ENCODE assay signal across 15 mouse cellular contexts in the genomic region with DNA sequence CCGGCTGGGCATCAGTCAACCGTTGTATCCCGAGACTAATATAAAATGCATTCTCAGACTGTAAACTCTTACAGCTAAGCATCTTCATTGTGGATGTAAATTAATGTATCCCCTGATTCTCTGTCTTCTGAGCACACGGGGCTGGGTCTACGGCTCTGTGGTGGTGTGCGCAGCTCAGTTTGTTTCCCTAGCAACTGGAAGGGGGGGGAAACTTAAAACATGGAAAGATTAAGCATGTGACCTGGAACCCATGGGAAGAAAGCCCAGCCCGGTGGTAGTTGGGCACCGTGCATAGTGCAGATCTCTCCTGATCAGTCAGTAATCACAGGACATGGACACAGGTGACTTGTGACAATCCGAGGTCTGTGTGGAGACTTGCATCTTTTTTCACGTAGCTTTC.
DNase-seq lines count a peak whose midpoint lies in the region; ATAC-seq and TF ChIP-seq lines count a peak whose summit lies in the region.
"Had no signal": no experiment of that assay in that cellular context is flagged by ENCODE, and none has a peak within 500 bp of the region (broad histone marks: within the 10 kb centered on the region; RNA-seq: fewer than 3 reads in every experiment).

No protein-coding gene starts in this region.

- no peak overlapping the region for H3K4me2 ChIP-seq in forebrain, embryonic 11.5 days (ENCODE audit: low read depth, low read length, severe bottlenecking)
- H3K4me2 ChIP-seq in forebrain, embryonic 16.5 days (ENCODE audit: low read length) = no peak overlapping the region
- H3K4me2 ChIP-seq in hindbrain, postnatal 0 days (ENCODE audit: low read depth, low read length) = peak overlapping the region; percentile 34
- H3K4me2 ChIP-seq in neural tube, embryonic 14.5 days (ENCODE audit: low read depth, low read length) = no peak overlapping the region; the same call in 1 of the 2 replicates
- H3K4me2 ChIP-seq: heart, embryonic 15.5 days had no signal

- no peak overlapping the region for H3K4me3 ChIP-seq in forebrain, embryonic 11.5 days (ENCODE audit: low read depth, low read length)
- no peak overlapping the region for H3K4me3 ChIP-seq in forebrain, embryonic 10.5 days
- H3K4me3 ChIP-seq in forebrain, embryonic 16.5 days (replicated peaks; ENCODE audit: low read length) = no peak overlapping the region
- H3K4me3 ChIP-seq in hindbrain, postnatal 0 days (ENCODE audit: low read length) = no peak overlapping the region
- H3K4me3 ChIP-seq in neural tube, embryonic 14.5 days (ENCODE audit: low read depth, low read length) = no peak overlapping the region
- H3K4me3 ChIP-seq: heart, embryonic 15.5 days had no signal

- no peak for DNase-seq in forebrain, embryonic 11.5 days (ENCODE audit: low spot score)
- no peak for DNase-seq in forebrain, embryonic 10.5 days (ENCODE audit: extremely low spot score, low spot score)
- DNase-seq in hindbrain, postnatal 0 days (ENCODE audit: low spot score) = peak; percentile 58
- DNase-seq in thymus, postnatal 36 days = no peak
- no peak for DNase-seq in adrenal gland, postnatal 36 days
- no peak for DNase-seq in kidney, postnatal 4 days
- DNase-seq: adrenal gland, postnatal 10 days; kidney, adult 2 months; liver, postnatal 0 days; lung, postnatal 36 days; thymus, adult 2 months had no signal

- H3K9me3 ChIP-seq in forebrain, embryonic 11.5 days (ENCODE audit: control insufficient read depth, low read length) = no peaks in the 10 kb centered on the region
- H3K9me3 ChIP-seq in forebrain, embryonic 10.5 days = no peaks in the 10 kb centered on the region
- H3K9me3 ChIP-seq in forebrain, embryonic 16.5 days (ENCODE audit: control insufficient read depth, low read length) = no peaks in the 10 kb centered on the region
- H3K9me3 ChIP-seq in hindbrain, postnatal 0 days (ENCODE audit: low read length) = no peaks in the 10 kb centered on the region
- no peaks in the 10 kb centered on the region for H3K9me3 ChIP-seq in neural tube, embryonic 14.5 days (ENCODE audit: control insufficient read depth, low read length)
- H3K9me3 ChIP-seq: heart, embryonic 15.5 days had no signal

- ATAC-seq in forebrain, embryonic 11.5 days (replicated peaks; ENCODE audit: low FRiP score) = 0 out of 2 replicates have a peak, but pooled peaks have one; percentile 11
- peak; percentile 61 for ATAC-seq in forebrain, embryonic 16.5 days
- ATAC-seq in hindbrain, postnatal 0 days = peak; percentile 65
- peak; percentile 65 for ATAC-seq in neural tube, embryonic 14.5 days (ENCODE audit: low read depth)
- ATAC-seq: liver, postnatal 0 days had no signal

- H3K4me1 ChIP-seq in forebrain, embryonic 11.5 days (replicated peaks; ENCODE audit: control insufficient read depth, insufficient read depth, low read length) = peaks cover 10% of the 10 kb centered on the region
- H3K4me1 ChIP-seq in forebrain, embryonic 10.5 days = peaks cover 44% of the 10 kb centered on the region
- H3K4me1 ChIP-seq in forebrain, embryonic 16.5 days (replicated peaks; ENCODE audit: control insufficient read depth, insufficient read depth, low read length) = peaks cover 29% of the 10 kb centered on the region
- peaks cover 13% of the 10 kb centered on the region; the same call in 1 of the 2 replicates for H3K4me1 ChIP-seq in hindbrain, postnatal 0 days (ENCODE audit: insufficient read depth, low read length)
- H3K4me1 ChIP-seq in neural tube, embryonic 14.5 days (ENCODE audit: control insufficient read depth, insufficient read depth, low read length) = peaks cover 17% of the 10 kb centered on the region

- no peak overlapping the region for H3K27ac ChIP-seq in forebrain, embryonic 11.5 days (ENCODE audit: low read depth, low read length)
- no peak overlapping the region for H3K27ac ChIP-seq in forebrain, embryonic 10.5 days
- no peak overlapping the region for H3K27ac ChIP-seq in forebrain, embryonic 16.5 days (ENCODE audit: low read length)
- no peak overlapping the region for H3K27ac ChIP-seq in hindbrain, postnatal 0 days
- no peak overlapping the region for H3K27ac ChIP-seq in neural tube, embryonic 14.5 days (ENCODE audit: low read depth, low read length)
- H3K27ac ChIP-seq: heart, embryonic 15.5 days had no signal

- TF ChIP-seq CTCF in hindbrain, postnatal 0 days (IDR thresholded peaks at IDR 0.05; ENCODE audit: low read depth) = no peak

- no peaks in the 10 kb centered on the region for H3K27me3 ChIP-seq in forebrain, embryonic 11.5 days (ENCODE audit: control insufficient read depth, insufficient read depth, low read length)
- H3K27me3 ChIP-seq in forebrain, embryonic 10.5 days (ENCODE audit: poor library complexity, severe bottlenecking) = peaks cover 10% of the 10 kb centered on the region; the same call in 1 of the 2 replicates
- H3K27me3 ChIP-seq in forebrain, embryonic 16.5 days (replicated peaks; ENCODE audit: control insufficient read depth, insufficient read depth, low read length) = no peaks in the 10 kb centered on the region
- H3K27me3 ChIP-seq in hindbrain, postnatal 0 days (ENCODE audit: insufficient read depth, low read length) = no peaks in the 10 kb centered on the region
- H3K27me3 ChIP-seq in neural tube, embryonic 14.5 days (ENCODE audit: control insufficient read depth, insufficient read depth, low read length) = no peaks in the 10 kb centered on the region
- H3K27me3 ChIP-seq: CH12.LX; heart, embryonic 15.5 days had no signal

- H3K9ac ChIP-seq in forebrain, embryonic 11.5 days (ENCODE audit: low read length) = no peak overlapping the region
- H3K9ac ChIP-seq in forebrain, embryonic 16.5 days (replicated peaks; ENCODE audit: low read depth, low read length) = no peak overlapping the region
- no peak overlapping the region for H3K9ac ChIP-seq in hindbrain, postnatal 0 days (replicated peaks; ENCODE audit: low read length)
- no peak overlapping the region for H3K9ac ChIP-seq in neural tube, embryonic 14.5 days (replicated peaks; ENCODE audit: low read depth, low read length)
- H3K9ac ChIP-seq: heart, embryonic 15.5 days; liver, postnatal 0 days had no signal

- no peaks in the 10 kb centered on the region for H3K36me3 ChIP-seq in forebrain, embryonic 11.5 days (ENCODE audit: control insufficient read depth, insufficient read depth, low read length)
- H3K36me3 ChIP-seq in forebrain, embryonic 10.5 days (replicated peaks) = no peaks in the 10 kb centered on the region
- no peaks in the 10 kb centered on the region for H3K36me3 ChIP-seq in forebrain, embryonic 16.5 days (ENCODE audit: control insufficient read depth, insufficient read depth)
- H3K36me3 ChIP-seq in hindbrain, postnatal 0 days (ENCODE audit: insufficient read depth, low read length) = no peaks in the 10 kb centered on the region
- no peaks in the 10 kb centered on the region for H3K36me3 ChIP-seq in neural tube, embryonic 14.5 days (ENCODE audit: control insufficient read depth, insufficient read depth, low read length)
- H3K36me3 ChIP-seq: heart, embryonic 15.5 days had no signal

- 77% methylated on average over 10 of the region's 10 CpGs for WGBS in forebrain, embryonic 11.5 days
- WGBS in forebrain, embryonic 10.5 days = 88% methylated on average over 10 of the region's 10 CpGs
- 46% methylated on average over 10 of the region's 10 CpGs for WGBS in forebrain, embryonic 16.5 days
- WGBS in hindbrain, postnatal 0 days = 21% methylated on average over 10 of the region's 10 CpGs
- WGBS in neural tube, embryonic 14.5 days = 24% methylated on average over 10 of the region's 10 CpGs

Comparison
In these comparisons a context has a peak if more than half of its experiments do, and no peak if none do; other contexts are left out.
1. ATAC-seq: peak in every context shown above with its lines; median percentile 65 in hindbrain, postnatal 0 days; 65 in neural tube, embryonic 14.5 days; 61 in forebrain, embryonic 16.5 days; 11 in forebrain, embryonic 11.5 days.